Mouse (Mus musculus) liver, adult 2 months (tissue): ENCODE results near the gene Melk.

Experiments
- CTCF ChIP-seq: fragments of 200-500 bp; IDR thresholded peaks from 2 replicates; pipeline ENCODE4 v1.5.1; 2011; ENCODE audit warnings: low read depth, low read length, control low read depth
- POLR2A ChIP-seq: fragments of 200-500 bp; IDR thresholded peaks from 2 replicates; pipeline ENCODE4 v1.6.1; 2011; ENCODE audit warnings: low read length, control low read depth; ENCODE audit not compliant: insufficient read depth; ENCODE audit errors: extremely low read depth

- no peak for TF ChIP-seq POLR2A
- TF ChIP-seq CTCF: no peak
These were observed 35.2 kb upstream of the Melk start for GRCm38 (mm10) chr4:44265500-44265899.
